Mouse (Mus musculus) lung, postnatal 14 days (tissue): ENCODE data around the gene Ubap1l.
A peak's percentile ranks its signal among the peaks of the same experiment; 100 is the strongest.
"Not testable (repeated sequence)": the region's sequence is repeated elsewhere in the genome, so short reads cannot be mapped to it uniquely, and the experiment has no call there.

Source experiments
- DNase-seq: peaks from one replicate; pipeline ENCODE4 v3.0.0; 2021

Ubap1l gene

DNA sequence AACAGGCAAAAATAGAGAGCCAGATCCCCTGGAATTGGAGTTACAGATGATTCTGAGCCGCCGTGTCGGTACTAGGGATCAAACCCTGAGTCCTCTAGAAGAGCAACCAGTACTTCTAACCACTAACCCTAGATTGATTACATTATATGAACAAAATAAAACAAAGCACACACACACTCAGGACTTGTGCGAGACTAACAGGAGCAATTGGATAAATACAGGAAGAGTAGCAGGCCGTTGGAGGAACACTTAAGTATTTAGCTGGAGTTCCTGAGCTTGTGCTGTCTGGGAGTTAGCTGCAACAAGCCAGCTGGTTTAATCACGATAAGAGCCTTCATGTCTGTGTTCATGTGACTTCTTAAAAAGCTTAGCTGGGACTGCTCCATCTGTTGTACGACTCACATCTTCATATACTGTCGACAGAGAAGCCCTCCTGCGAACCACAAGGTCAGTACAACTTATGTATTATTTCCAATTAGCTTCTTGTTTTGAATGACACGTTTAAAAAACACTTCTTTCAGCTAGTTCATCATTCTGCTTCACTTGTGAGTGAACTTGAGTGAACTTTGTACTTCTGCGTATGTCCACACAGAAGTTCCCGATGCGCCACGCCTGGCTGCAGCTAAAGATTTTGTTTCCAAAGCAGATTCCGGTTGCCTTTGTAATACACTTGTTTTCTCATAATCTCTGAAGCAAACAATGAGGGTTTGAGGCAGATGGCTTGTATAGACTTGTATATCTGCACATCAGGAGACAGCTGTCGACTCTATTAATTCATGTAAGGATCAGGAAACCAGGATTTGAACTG is at the start of gene Ubap1l:
Gene Ubap1l (plus strand): TSS at position 401 of the 808 bp plus-strand sequence.
- no peak for DNase-seq

DNA sequence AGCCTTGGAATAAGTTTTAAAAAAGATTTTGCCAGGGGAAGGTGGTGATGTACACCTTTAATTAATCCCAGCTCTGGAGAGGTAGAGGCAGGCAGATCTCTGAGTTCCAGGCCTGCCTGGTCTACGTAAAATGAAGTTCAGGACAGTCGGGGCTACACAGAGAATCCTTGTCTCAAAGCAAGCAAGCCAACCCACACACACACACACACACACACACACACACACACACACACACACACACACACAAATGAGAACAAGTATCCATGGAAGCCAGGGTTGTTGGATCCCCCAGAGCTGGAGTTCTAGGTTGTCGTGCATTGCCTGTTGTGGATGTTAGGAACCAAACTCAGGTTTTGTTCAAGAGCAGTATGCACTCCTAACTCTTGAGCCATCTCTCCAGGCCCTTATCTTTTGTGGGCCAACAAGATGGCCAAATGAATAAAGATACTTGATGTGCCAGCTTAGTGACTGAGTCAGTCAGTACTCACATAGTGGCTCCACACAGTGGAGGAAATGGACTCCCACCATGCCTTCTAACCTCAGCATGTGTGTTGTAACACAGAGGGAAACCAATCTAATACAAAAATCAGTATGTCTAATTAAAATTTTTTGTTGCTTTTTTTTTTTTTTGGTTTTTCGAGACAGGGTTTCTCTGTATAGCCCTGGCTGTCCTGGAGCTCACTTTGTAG is 48.0 kb upstream of the Ubap1l start:
- DNase-seq = no peak

DNA sequence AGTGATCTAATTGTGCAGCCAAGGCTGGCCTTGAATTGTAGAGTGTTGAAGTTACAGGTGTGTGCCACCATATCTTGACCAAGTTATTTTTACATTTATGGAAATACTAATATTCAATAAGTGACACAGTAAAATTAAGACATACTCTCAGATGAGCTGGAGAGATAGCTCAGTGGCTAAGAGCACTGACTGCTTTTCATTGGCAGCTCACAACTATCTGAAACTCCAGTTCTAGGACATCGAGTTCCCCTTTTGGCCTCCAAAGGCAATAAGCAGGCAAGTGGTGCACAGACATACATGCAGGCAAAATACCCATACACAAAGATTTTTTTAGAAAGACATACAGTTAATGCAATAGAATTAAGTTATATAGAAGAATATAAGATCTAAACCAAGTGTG is 47.0 kb upstream of the Ubap1l start:
- no peak for DNase-seq

DNA sequence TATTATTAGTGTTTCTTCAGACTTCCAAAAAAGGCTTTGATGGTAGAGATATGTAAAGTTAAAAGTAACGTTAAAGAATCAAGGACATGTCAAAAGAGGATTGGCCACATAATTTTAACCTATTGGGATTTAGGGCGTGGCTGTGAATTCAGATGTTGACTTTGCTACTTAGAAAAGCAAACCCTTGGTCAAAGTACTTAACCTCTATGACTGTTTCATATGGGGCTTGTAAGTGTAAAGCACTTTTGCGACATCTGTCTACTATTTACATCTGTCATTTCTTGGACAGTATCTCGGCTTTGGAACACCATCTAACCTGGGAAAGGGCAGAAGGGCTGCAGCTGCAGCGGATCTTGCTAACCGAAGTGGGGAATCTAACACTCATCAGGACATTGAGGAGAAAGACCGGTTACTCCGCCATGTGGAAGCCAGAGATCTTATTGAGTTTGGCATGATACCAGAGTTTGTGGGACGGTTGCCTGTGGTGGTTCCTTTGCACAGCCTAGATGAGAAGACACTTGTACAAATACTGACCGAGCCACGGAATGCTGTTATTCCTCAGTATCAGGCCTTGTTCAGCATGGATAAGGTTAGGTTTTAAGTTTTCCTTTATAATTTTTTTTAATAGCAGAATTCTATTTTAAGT is 38.5 kb upstream of the Ubap1l start:
- DNase-seq = no peak

DNA sequence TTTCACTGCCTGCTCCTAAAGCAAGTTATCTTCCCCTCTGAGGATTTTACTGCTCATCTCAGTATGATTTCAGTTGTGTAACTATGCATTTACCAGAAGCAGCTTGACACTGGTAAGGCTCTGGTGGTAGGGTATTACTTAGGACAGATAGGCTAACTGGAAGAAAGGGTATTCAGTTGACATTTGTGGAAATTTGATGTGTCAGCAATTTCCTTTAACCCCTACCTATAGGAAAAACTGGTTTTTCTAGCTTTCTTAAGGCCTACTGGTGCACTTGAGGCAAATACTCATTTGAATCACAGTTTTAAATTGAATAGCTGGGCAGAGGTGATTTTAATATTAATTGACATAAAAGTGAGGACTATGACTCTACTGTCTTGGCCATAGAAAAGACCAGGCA is 34.9 kb upstream of the Ubap1l start:
- no peak for DNase-seq

DNA sequence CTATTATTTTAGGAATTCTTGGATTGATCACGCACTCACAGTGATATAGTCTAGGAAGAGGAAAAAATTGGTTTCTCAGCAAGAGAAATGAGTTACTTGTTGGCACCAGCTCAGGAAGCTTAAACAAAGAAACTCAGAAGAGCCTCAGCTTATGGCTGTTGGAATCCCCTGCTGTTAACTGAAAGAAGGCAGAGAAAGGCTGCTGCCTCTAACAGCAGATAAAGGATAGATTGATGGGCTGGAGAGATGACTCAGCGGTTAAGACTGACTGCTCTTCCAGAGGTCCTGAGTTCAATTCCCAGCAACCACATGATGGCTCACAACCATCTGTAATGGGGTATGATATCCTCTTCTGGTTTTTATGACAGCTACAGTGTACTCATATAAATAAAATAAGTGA is 33.5 kb upstream of the Ubap1l start:
- no peak for DNase-seq

DNA sequence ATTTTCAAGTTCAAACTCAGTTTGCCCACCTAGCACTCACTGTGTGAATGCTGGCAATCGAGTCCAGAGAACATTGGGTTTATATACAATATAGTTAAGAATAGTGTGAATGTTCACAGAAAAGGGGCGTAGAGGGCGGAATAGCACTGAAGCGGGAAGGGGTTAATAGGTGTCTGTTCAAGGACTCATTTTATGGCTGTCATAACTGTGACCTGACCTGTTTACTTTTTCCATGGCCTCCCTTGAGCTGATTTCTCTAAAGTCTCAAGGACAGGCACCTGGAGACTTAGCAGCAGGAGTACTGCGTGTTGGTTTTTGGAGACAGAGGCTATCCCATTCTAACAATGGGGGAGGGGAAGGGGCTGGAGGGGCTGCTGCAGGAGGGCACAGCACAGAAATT is 26.9 kb upstream of the Ubap1l start:
- DNase-seq = no peak

DNA sequence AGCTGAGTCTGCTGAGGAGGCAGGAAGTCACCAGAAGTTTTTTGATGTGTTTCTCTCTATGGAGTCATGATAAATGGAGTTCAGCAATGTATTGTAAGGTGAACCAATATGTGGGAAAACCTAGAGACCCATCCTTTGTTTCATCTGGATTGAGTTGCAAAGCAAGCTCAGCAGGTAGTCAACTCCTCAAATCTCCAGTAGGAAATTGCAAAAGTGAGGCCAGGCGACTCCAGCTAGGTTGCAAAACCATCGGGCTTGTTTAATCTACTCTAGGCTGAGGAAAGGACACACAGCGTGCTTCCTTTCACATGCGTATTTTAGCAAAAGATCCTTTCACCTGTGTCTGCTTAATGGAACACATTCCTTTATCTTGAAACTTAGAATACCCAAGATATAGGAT is 21.7 kb upstream of the Ubap1l start:
- DNase-seq = no peak

DNA sequence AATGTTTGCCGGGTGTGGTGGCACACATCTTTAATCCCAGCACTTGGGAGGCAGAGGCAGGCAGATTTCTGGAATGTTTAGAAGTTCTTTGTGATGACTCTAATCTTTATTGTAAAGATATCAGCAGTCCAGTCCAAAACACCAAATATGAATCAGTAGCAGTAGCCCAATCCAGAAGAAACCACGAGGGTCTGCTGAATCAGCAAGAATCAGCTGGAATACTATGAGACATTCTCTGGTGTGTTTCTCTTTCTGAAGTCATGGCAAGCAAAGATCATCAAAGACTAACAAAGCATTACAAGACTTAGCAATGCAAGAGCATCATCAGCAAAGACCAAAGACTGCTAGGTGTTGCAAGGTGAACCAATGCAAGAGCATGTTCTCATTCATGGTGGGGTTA is 20.4 kb upstream of the Ubap1l start:
- no peak for DNase-seq

DNA sequence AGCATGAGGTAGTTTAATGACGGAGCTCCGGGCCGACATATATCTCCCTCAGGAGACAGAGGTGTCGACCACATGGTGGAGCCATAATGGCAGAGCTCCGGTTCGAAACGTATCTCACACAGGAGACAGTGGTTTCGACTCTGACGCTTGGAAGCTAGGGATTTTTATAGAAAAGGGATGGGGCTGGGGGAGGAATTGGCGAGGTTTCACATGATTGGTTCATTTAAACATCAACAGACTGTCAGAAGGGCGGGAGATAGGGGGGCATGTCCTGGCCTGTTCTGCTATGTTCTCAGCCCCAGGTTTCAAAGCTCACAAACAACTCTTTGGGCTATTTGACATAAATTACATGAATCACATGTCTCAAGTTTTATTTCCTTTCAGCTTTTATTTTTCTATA is 15.4 kb upstream of the Ubap1l start:
- DNase-seq = not testable (repeated sequence)

DNA sequence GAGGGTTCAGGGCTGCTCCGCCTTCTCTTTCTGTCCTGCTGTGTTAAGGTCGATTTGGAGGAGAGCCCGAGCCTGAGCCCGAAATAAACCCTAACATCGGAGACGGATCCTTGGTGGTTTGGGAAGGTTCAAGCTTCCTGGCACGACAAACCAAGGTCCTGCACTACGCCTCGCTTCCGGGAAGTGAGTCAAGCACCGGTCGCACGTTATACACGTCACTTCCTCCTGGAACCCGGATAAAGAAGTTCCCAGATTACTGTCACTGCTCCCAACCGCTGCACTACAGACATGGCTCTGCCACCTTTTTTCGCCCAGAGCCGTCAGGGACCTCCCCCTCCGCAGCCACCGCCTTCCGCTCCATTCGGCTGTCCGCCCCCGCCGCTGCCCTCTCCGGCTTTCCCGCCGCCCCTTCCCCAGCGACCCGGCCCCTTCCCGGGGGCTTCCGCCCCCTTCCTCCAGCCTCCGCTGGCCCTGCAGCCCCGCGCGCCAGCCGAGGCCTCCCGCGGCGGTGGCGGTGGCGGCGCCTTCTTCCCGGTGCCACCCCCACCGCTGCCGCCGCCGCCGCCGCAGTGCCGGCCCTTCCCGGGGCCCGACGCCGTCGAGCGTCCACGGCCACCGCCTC is 14.9 kb upstream of the Ubap1l start, which contains the start of gene Pdcd7:
Gene Pdcd7 (plus strand): TSS at position 251 of the 622 bp plus-strand sequence.
- DNase-seq = peak; percentile 97

DNA sequence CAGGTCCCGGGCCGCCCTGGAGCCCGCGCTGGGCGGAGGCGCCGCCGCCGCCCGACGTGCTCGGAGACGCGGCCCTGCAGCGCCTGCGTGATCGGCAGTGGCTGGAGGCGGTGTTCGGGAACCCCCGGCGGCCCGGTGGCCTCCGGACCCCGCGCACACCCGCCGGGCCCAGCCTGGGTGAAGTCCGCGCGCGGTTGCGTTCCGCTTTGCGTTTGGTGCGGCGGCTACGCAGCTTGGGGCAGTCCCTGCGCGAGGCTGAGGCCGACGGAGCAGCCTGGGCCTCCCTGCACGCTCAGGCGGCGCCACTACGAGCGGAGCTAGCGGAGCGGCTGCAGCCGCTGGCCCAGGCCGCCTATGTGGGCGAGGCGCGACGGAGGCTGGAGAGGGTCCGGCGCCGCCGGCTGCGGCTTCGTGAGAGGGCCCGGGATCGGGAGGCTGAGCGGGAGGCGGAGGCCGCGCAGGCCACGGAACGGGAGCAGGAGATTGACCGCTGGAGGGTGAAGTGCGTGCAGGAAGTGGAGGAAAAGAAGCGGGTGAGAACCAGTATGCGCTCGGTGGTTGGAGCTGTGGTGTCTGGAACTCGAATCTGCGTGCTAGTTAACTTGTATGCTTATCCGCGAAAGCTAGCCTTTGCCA is 14.2 kb upstream of the Ubap1l start:
- peak; percentile 24 for DNase-seq

DNA sequence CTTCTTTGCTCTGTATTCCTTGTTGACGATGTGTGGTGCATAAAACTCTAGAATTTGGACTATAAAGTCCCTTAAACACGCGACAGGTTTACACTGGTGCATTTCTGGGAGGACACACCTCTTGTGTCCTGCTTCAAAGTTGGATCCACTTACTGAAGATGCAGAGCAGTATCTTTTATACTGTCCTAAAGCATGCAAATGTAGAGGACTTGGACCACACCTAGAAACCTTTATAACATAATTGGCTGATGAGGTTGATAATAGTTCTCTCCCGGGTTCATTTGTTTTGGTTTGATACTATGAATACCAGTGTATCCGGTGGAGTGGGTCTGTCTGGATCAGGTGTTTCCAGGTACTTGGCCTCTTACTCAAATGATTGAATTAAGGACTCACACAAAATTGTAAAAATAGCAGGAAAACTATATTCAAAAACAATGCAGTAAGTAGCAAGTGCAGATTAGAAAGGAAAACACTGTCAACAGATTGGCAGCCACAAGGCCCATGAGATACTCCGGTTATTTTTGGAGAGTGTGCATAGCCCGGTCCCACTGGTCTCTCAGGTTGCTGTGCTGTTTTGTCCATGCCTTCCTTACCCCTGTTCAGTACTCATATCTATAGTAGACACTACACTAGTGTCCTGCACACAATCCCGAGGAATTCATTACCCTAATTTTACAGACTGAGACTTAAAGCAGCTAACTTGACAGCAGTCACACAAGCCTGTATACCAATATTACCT is 13.6 kb upstream of the Ubap1l start:
- DNase-seq = no peak

DNA sequence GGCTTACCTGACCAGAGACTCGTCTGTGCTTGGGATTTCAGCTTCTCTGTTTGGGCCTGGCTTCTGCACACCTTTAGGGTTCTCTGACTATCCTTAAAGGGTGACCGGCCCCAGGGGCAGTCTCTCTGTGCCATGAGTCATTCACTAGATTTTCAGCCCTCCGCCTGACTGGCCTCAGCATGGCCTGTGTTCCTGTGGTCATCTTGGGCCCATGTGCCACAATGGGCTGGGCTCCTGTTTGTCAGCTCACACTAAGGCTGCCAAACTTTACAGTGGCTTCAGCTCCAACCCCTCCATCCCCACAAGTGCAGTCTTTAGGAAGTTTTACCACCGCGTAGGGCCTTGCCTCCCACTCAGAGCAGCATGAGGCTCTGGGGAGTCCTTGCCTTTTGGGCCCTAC is 7.6 kb upstream of the Ubap1l start:
- DNase-seq = no peak

DNA sequence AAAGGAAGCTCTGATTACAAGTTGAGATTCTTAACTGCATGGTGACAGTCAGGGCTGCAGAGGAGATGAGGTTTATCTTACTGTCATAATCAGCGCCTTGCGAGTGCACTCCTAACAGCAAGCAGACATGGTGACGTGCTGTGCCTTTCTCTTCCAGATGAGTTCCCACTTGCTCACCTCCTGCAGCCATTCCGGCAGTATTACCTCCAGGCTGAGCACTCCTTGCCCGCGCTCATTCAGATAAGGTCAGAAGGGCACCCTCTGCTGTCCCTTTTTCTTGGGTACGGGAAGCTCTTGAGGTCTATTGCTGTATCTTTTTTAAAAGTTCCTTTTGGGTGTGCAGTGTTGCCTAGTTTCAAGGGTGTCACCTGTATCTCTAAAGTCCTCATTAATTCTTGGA is 4.3 kb upstream of the Ubap1l start:
- no peak for DNase-seq

DNA sequence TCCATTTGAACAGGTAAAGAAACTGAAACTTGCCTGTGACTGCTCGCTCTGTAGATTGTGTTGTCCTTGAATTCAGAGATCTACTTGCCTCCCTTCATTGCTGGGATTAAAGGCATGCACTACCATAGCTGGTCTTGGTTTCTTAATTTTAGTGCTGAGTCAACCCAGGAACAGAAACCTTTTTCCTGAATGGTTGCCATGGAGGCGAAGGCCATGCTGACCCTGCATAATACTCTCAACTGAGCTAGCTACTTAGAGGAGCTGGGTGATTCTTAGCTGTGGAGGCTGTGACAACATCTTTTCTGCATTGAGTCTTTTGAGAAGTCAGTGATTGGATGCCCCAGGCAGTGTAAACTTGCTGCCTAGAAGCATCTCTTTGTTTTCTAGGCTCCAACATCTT is 3.9 kb upstream of the Ubap1l start:
- DNase-seq = no peak

DNA sequence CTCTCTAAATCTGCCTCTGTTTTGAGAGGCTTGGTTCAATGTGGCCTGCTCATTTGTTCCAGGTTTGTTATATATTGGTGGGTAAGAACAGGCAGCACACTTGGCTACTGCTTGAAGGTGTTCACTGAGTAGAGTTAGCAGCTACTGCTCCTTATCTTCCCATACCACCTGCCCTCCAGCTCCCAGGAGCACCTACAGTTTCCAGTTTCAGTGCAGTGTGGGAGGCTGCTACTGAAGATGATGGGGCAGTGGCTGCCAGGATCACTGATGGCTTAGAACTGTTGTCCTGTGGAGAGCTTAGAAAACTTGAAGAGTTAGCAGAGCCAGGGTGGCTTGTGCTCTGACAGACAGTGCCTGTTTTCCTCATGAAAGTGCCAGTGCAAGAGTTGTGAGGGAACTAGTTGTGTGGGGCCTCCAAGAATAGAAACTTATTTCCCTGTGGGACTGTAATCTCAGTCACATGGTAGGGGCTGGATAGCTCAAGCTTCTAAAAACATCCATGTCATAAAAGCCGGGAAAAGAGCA is 1.8 kb upstream of the Ubap1l start:
- no peak for DNase-seq

DNA sequence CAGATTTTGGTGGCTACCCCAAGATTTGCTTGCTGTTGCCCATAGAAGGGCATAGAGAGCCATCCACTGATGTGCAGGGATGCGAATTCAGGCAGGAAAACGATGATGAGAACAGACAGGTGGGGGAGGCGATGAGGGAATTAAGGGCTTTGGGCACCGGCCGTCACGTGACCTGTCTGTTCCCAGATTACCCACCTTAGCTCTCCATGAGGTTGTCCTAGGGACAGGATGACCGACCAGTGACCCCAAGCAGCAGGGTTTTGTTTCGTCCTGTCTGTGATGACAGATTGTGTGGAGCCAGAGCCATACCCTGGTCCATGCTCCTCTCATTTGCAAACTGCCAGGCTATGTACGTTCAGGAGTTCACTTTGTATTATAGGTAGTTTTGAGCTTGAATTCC is 2.8 kb downstream of the Ubap1l start:
- no peak for DNase-seq

DNA sequence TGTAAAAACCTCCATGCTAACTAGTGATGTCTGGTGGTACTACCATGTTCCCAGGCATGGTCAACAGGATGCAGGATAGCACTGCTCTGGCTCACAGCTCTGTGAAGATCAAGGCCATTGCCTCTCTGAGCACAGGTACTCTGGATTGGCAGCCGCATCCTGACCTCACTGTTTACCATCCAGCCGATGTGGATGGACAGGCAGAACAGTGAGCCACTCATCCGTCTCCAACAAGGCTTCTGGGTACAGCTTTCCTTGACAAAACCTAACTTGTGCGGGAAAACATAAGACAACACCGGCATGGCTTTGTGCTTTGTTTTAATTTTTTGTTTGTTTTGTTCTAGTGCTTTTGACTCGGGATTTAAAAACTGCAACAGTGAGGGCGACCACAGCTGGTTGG is 4.9 kb downstream of the Ubap1l start:
- DNase-seq = no peak

DNA sequence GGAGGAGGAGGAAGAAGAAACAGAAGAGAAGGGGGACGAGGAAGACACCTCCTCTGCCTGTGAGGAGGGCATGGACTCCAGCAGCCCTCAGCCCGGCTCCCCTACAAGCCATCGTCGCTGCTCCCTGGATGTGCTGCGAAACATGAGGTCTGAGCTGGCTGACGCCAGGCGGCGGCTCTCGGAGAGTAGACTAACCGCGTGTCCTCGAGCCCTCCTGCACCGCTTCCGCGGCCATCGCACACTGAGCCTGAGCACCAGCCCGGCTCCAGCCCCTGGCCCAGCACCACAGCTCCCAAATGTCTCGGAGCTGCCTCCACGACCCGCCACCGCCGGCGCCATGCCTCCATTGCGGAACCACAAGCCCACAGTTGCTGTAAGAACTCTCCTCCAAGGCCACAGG is 10.9 kb downstream of the Ubap1l start:
- DNase-seq = no peak

DNA sequence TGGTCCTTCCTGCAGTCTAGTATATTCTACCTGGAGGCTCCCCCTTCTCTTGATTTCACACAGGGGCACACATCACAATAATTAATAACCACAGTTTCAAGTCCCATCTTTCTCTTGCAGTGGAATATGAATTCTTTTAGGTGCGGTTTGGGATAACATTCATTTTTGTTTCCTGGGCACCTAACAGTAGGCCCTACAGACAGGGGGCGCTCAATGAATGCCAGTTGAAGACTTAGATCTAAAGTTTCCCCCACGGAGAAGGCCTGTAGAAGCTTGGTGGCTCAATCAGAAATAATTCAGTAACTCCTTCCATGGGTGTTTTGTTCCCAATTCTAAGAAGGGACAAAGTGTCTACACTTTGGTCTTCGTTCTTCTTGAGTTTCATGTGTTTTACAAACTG is 11.6 kb downstream of the Ubap1l start:
- DNase-seq = peak; percentile 77
